Mouse (Mus musculus) ES-Bruce4 (cell line): Measurements from ENCODE around the gene Usp20.

ENCODE experiments used
- CTCF ChIP-seq: IDR thresholded peaks from one replicate; pipeline ENCODE4 v1.8.1; 2011; ENCODE audit warnings: low read depth, low read length
- EP300 ChIP-seq: IDR thresholded peaks from 2 replicates; pipeline ENCODE4 v1.6.1; 2011; ENCODE audit warnings: low read depth, low read length; ENCODE audit not compliant: insufficient read depth

DNA sequence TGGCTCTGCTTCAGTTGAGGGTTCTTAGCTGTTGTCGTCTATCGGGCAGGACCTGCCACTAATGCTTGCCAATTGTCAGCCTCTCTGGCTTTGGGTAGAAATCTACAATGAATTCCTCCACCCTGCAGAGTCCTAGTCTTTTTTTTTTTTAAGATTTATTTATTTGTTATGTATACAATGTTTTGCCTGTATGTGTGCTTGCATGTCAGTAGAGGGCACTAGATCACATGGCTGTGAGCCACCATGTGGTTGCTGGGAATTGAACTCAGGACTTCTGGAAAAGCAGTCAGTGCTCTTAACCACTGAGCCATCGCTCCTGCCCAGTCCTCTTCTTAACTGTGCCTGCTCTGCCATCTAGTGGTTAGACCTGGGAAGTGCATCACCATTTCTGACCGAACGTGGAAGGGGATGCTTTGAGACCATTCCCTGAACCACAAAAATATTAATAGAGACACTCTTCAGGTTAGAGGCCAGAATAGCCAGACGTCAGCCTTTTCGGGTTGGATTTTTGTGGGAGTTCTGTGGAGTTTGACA is 48.1 kb upstream of the Usp20 start:
- TF ChIP-seq EP300 (0 out of 2 replicates have a peak, but pooled peaks have one; percentile 10), CTCF (peak; percentile 84)
